Comparison of ENCODE assay signal across 14 mouse cellular contexts in the genomic region with DNA sequence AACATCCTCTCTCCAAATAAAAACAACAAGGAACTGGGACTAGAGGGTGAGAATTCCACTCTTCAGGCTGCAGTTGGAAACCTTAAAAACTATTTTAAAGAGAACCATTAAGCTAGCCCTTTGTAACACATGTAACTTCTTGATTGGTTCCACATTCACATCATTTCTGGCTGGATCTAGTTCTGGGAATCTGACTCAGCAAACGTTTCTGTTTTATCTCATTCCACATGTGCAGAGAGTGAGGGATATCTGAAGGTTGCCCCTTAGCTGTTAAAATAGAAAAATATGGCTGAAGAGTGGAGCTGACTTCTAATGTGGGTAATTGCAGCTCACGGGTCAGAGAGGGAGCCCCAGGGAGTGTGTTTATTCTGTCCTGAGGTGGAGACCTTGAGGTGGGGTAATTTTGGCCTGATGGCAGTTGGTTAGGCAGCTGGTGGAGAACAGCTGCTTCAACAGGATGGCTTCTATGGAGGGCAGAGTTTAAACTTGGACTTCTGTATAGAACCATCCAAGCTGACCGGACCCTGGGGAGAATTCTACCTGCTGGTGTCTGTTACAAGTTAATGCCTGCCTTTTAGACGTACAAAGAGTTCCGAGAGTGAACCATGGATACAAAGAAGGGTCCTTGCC.
DNase-seq lines count a peak whose midpoint lies in the region; ATAC-seq and TF ChIP-seq lines count a peak whose summit lies in the region.
"Had no signal": no experiment of that assay in that cellular context is flagged by ENCODE, and none has a peak within 500 bp of the region (broad histone marks: within the 10 kb centered on the region; RNA-seq: fewer than 3 reads in every experiment).

No protein-coding gene starts in this region.

- no peaks in the 10 kb centered on the region for H3K9me3 ChIP-seq in limb, embryonic 11.5 days (ENCODE audit: control insufficient read depth, low read length)
- H3K9me3 ChIP-seq in liver, embryonic 16.5 days (replicated peaks; ENCODE audit: control insufficient read depth, low read length) = no peaks in the 10 kb centered on the region
- no peaks in the 10 kb centered on the region for H3K9me3 ChIP-seq in lung, postnatal 0 days (ENCODE audit: low read length)
- H3K9me3 ChIP-seq: embryonic facial prominence, embryonic 13.5 days; lung, embryonic 15.5 days had no signal

- no peak overlapping the region for H3K4me3 ChIP-seq in limb, embryonic 11.5 days (ENCODE audit: low read depth, low read length)
- no peak overlapping the region for H3K4me3 ChIP-seq in liver, embryonic 16.5 days (ENCODE audit: low read depth, low read length)
- H3K4me3 ChIP-seq in lung, postnatal 0 days (ENCODE audit: low read depth, low read length) = no peak overlapping the region
- H3K4me3 ChIP-seq: embryonic facial prominence, embryonic 13.5 days; lung, embryonic 15.5 days had no signal

- peak; percentile 70 for DNase-seq in MEL-GATA-1-ER (ENCODE audit: extremely low read depth, low read depth)
- peak; percentile 5 for DNase-seq in c-Kit-positive CD71-negative TER-119-negative erythroid progenitor cells, embryonic 14.5 days (ENCODE audit: low read depth)
- peak; percentile 30 for DNase-seq in limb, embryonic 11.5 days (ENCODE audit: low spot score)
- DNase-seq in thymus, postnatal 4 days = no peak
- DNase-seq in lung, postnatal 0 days (ENCODE audit: low spot score) = no peak
- DNase-seq in right cerebral cortex, adult 2 months (ENCODE audit: low spot score in 2 of 2) = no peak
- DNase-seq: cerebellum, adult 8-10 months; heart, adult 11 months; heart, postnatal 36 days; kidney, postnatal 25 days had no signal

- peak overlapping the region; percentile 21; the same call in 1 of the 2 replicates for H3K27ac ChIP-seq in limb, embryonic 11.5 days (replicated peaks; ENCODE audit: low read depth, low read length)
- peak overlapping the region; percentile 57; the same call in 1 of the 2 replicates for H3K27ac ChIP-seq in liver, embryonic 16.5 days (ENCODE audit: low read length)
- no peak overlapping the region for H3K27ac ChIP-seq in lung, postnatal 0 days (ENCODE audit: low read length)
- H3K27ac ChIP-seq: embryonic facial prominence, embryonic 13.5 days; lung, embryonic 15.5 days had no signal

- WGBS in limb, embryonic 11.5 days = 53% methylated on average over 5 of the region's 5 CpGs
- 39% methylated on average over 5 of the region's 5 CpGs for WGBS in liver, embryonic 16.5 days (ENCODE audit: insufficient replicate concordance)
- 57% methylated on average over 5 of the region's 5 CpGs for WGBS in lung, postnatal 0 days

- 0 out of 2 replicates have a peak, but pooled peaks cover 3% of the 10 kb centered on the region for H3K27me3 ChIP-seq in limb, embryonic 11.5 days (ENCODE audit: control insufficient read depth, insufficient read depth, low read length)
- no peaks in the 10 kb centered on the region for H3K27me3 ChIP-seq in liver, embryonic 16.5 days (ENCODE audit: control insufficient read depth, insufficient read depth, low read depth, low read length)
- no peaks in the 10 kb centered on the region for H3K27me3 ChIP-seq in lung, postnatal 0 days (replicated peaks; ENCODE audit: insufficient read depth, low read length)
- H3K27me3 ChIP-seq: lung, embryonic 15.5 days had no signal

- no peaks in the 10 kb centered on the region for H3K4me1 ChIP-seq in limb, embryonic 11.5 days (ENCODE audit: control insufficient read depth, insufficient read depth, low read length)
- H3K4me1 ChIP-seq in liver, embryonic 16.5 days (ENCODE audit: control insufficient read depth, low read depth, low read length) = peaks cover 7% of the 10 kb centered on the region
- H3K4me1 ChIP-seq in lung, postnatal 0 days (ENCODE audit: insufficient read depth, low read depth, low read length) = no peaks in the 10 kb centered on the region
- H3K4me1 ChIP-seq: lung, embryonic 15.5 days had no signal

- H3K36me3 ChIP-seq in limb, embryonic 11.5 days (ENCODE audit: control insufficient read depth, insufficient read depth, low read length) = no peaks in the 10 kb centered on the region
- no peaks in the 10 kb centered on the region for H3K36me3 ChIP-seq in liver, embryonic 16.5 days (ENCODE audit: control insufficient read depth, insufficient read depth)
- no peaks in the 10 kb centered on the region for H3K36me3 ChIP-seq in lung, postnatal 0 days (ENCODE audit: insufficient read depth, low read length)
- H3K36me3 ChIP-seq: embryonic facial prominence, embryonic 13.5 days; lung, embryonic 15.5 days had no signal

- H3K4me2 ChIP-seq in limb, embryonic 11.5 days (ENCODE audit: low read depth, severe bottlenecking) = no peak overlapping the region
- 0 out of 2 replicates have a peak overlapping the region, but pooled peaks have one; percentile 3 for H3K4me2 ChIP-seq in liver, embryonic 16.5 days (ENCODE audit: low read depth, low read length)
- no peak overlapping the region for H3K4me2 ChIP-seq in lung, postnatal 0 days (replicated peaks; ENCODE audit: low read depth, low read length)
- H3K4me2 ChIP-seq: embryonic facial prominence, embryonic 13.5 days; lung, embryonic 15.5 days; midbrain, embryonic 11.5 days had no signal

- no peak overlapping the region for H3K9ac ChIP-seq in limb, embryonic 11.5 days (ENCODE audit: low read length)
- no peak overlapping the region for H3K9ac ChIP-seq in liver, embryonic 16.5 days (ENCODE audit: low read depth, low read length)
- H3K9ac ChIP-seq in lung, postnatal 0 days (replicated peaks; ENCODE audit: low read depth) = no peak overlapping the region
- H3K9ac ChIP-seq: embryonic facial prominence, embryonic 13.5 days; lung, embryonic 15.5 days had no signal

- ATAC-seq in limb, embryonic 11.5 days (ENCODE audit: insufficient number of reproducible peaks, low FRiP score, low TSS enrichment, low read depth) = no peak
- ATAC-seq in liver, embryonic 16.5 days (ENCODE audit: low read depth) = peak; percentile 87
- no peak for ATAC-seq in lung, postnatal 0 days

- no peak for TF ChIP-seq CTCF in lung, postnatal 0 days (IDR thresholded peaks at IDR 0.05)

- no peak for TF ChIP-seq EP300 in lung, postnatal 0 days (IDR thresholded peaks at IDR 0.05)

Comparison
In these comparisons a context has a peak if more than half of its experiments do, and no peak if none do; other contexts are left out.
1. DNase-seq: peak in MEL-GATA-1-ER (single experiment), c-Kit-positive CD71-negative TER-119-negative erythroid progenitor cells, embryonic 14.5 days (single experiment) and limb, embryonic 11.5 days (single experiment); none in thymus, postnatal 4 days (single experiment), lung, postnatal 0 days (single experiment) and right cerebral cortex, adult 2 months (0 of 2).